Mouse (Mus musculus) pancreas, adult 10 weeks (tissue): ENCODE data around the gene Fthl17d. TPM values are rescaled to one million over a fixed set of nuclear protein-coding genes. Genes with fewer than 3 reads are reported as not detected.

Source experiments
- polyA plus RNA-seq: library from polyadenylated mRNA; stranded (reverse); fragments of 350-450 nt; fragmentation: Illumina TruSeq; extraction: RNeasy Lipid Tissue Mini Kit (QIAGEN cat#74804); gene quantifications from one replicate; pipeline ENCODE4 v1.2.3, GENCODE M21; 2015; ENCODE audit warnings: low read depth, low replicate concordance; ENCODE audit not compliant: insufficient read depth

Fthl17d gene
- polyA plus RNA-seq = not detected

GRCm38 (mm10) chrX:8986655-8987054, at the start of gene Fthl17d:
Gene Fthl17d (minus strand): TSS chrX:8986755.

GRCm38 (mm10) chrX:9033193-9033592, 46.6 kb upstream of the Fthl17d start, which contains the start of gene Fthl17e:
Gene Fthl17e (plus strand): TSS chrX:9033493.

GRCm38 (mm10) chrX:8976459-8976858, 10.1 kb downstream of the Fthl17d start, which contains the start of gene Fthl17c:
Gene Fthl17c (minus strand): TSS chrX:8976559.

DNA sequence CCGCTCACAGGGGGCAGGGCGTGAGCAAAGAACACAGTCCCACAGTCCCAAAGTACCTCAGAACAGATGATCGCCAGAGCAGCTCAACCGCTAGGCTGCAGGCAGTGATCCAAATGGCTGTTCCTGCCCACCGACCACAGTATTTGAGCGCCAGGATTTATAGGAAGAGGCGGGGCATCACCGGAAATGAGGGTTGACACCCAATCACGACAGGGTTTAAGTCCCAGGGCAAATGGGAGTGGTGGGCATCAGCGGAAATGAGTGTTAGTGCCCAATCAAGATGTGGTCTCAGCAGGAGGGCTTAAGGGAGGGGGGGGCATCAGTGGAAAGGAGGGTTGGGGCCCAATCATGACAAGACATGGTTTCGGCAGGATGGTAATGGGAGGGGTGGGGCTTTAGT, 23.7 kb downstream of the Fthl17d start, which contains the start of gene Fthl17b:
Gene Fthl17b (minus strand): TSS at position 101 of the 400 bp plus-strand sequence.

Other genes with a start within 250 kb of the Fthl17d start
- gene Ssx9, start 238.3 kb downstream of the Fthl17d start, polyA plus RNA-seq = not detected
- not detected for gene Ssxb5, start 183.1 kb downstream of the Fthl17d start, polyA plus RNA-seq
- gene Gm6592, start 142.8 kb downstream of the Fthl17d start, polyA plus RNA-seq = not detected
- gene Gm5751, start 112.5 kb downstream of the Fthl17d start, polyA plus RNA-seq = not detected
- 1.4 TPM for gene B630019K06Rik, start 94.4 kb downstream of the Fthl17d start, polyA plus RNA-seq
- not detected for gene Fthl17b, start 23.8 kb downstream of the Fthl17d start, polyA plus RNA-seq
- not detected for gene Fthl17c, start 10.2 kb downstream of the Fthl17d start, polyA plus RNA-seq
- gene Fthl17e, start 46.7 kb upstream of the Fthl17d start, polyA plus RNA-seq = not detected
- gene Fthl17f, start 76.3 kb upstream of the Fthl17d start, polyA plus RNA-seq = not detected
- gene 4930402K13Rik, start 117.8 kb upstream of the Fthl17d start, polyA plus RNA-seq = not detected
- 0.46 TPM for gene Lancl3, start 213.1 kb upstream of the Fthl17d start, polyA plus RNA-seq